13 mouse cellular contexts compared by ENCODE assay signal in the genomic region with DNA sequence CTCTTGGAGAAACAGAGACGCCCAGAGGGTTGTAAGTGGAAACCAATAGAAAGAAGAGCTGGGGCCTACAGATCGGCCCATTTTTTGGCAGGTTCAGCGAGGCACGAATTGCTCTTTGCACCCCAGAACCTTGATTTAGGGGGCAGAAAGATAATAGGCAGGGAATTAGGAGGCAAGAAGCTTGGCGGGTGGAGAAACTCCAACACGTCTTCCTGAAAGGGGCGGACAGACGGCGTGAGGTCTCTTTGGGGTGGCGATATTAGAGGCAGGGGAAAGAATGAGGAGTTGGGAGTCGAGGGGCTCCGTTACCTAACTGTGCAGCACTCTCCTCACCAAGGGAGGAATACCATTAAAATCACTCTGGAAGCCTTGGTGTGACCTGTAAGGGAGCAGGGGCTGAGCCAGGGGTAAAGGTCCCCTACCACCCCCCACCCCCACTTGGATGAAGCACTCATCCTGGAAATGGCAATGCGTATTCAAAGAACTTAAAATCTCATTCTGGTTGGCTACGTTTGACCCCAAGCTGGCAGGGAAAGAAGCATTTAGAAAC. TPM values are rescaled to one million over a fixed set of nuclear protein-coding genes. Genes with fewer than 3 reads are reported as not detected.
A peak's percentile ranks its signal among the peaks of the same experiment; 100 is the strongest.
DNase-seq lines count a peak whose midpoint lies in the region; ATAC-seq and TF ChIP-seq lines count a peak whose summit lies in the region.
"Had no signal": no experiment of that assay in that cellular context is flagged by ENCODE, and none has a peak within 500 bp of the region (broad histone marks: within the 10 kb centered on the region; RNA-seq: fewer than 3 reads in every experiment).

No protein-coding gene starts in this region.

- no peaks in the 10 kb centered on the region for H3K36me3 ChIP-seq in heart, postnatal 0 days (replicated peaks; ENCODE audit: control insufficient read depth, insufficient read depth, low read length)
- no peaks in the 10 kb centered on the region for H3K36me3 ChIP-seq in ES-Bruce4 (ENCODE audit: control insufficient read depth, insufficient read depth, low read length, poor library complexity, severe bottlenecking)
- H3K36me3 ChIP-seq in embryonic facial prominence, embryonic 10.5 days (replicated peaks) = no peaks in the 10 kb centered on the region
- no peaks in the 10 kb centered on the region for H3K36me3 ChIP-seq in limb, embryonic 15.5 days

- H3K4me3 ChIP-seq in heart, postnatal 0 days (ENCODE audit: low read depth, low read length) = peak overlapping the region; percentile 44
- H3K4me3 ChIP-seq in ES-Bruce4 (ENCODE audit: low read depth, low read length) = peak overlapping the region; percentile 18; the same call in 1 of the 2 replicates
- H3K4me3 ChIP-seq in embryonic facial prominence, embryonic 10.5 days = no peak overlapping the region
- H3K4me3 ChIP-seq in limb, embryonic 15.5 days = peak overlapping the region; percentile 45; the same call in 1 of the 2 replicates
- no peak overlapping the region for H3K4me3 ChIP-seq in gastrocnemius, adult 2 months

- no peak for DNase-seq in heart, postnatal 0 days (ENCODE audit: low spot score)
- no peak for DNase-seq in heart, postnatal 36 days
- peak; percentile 40 for DNase-seq in embryonic facial prominence, embryonic 10.5 days (ENCODE audit: low spot score)
- no peak for DNase-seq in frontal cortex, postnatal 25 days (ENCODE audit: low spot score in 2 of 2)
- DNase-seq in gastrocnemius, adult 2 months = no peak
- DNase-seq: cerebellum, adult 2 months; layer of hippocampus, postnatal 36 days; lung, postnatal 10 days had no signal

- no peak for TF ChIP-seq CTCF in heart, postnatal 0 days (IDR thresholded peaks at IDR 0.05; ENCODE audit: low read depth)
- TF ChIP-seq CTCF in ES-Bruce4 (IDR thresholded peaks at IDR 0.05; ENCODE audit: low read depth, low read length) = no peak
- no peak for TF ChIP-seq CTCF in gastrocnemius, adult 2 months (IDR thresholded peaks at IDR 0.05)

- intact Hi-C loops in heart, postnatal 36 days (cut with DNase I) = no loop called here
- intact Hi-C loops in gastrocnemius, adult 2 months (cut with DNase I) = no loop called here

- no peak for TF ChIP-seq POLR2A in ES-Bruce4 (IDR thresholded peaks at IDR 0.05; ENCODE audit: insufficient read depth, low read length)

- no peak overlapping the region for H3K27ac ChIP-seq in heart, postnatal 0 days (ENCODE audit: low read depth)
- no peak overlapping the region for H3K27ac ChIP-seq in ES-Bruce4 (ENCODE audit: insufficient read depth, low read length)
- H3K27ac ChIP-seq in embryonic facial prominence, embryonic 10.5 days (replicated peaks) = no peak overlapping the region
- H3K27ac ChIP-seq in limb, embryonic 15.5 days = no peak overlapping the region
- H3K27ac ChIP-seq in gastrocnemius, adult 2 months = no peak overlapping the region

- no peak overlapping the region for H3K9ac ChIP-seq in heart, postnatal 0 days (replicated peaks; ENCODE audit: low read depth, low read length)
- no peak overlapping the region for H3K9ac ChIP-seq in ES-Bruce4 (ENCODE audit: low read depth, poor library complexity, severe bottlenecking)
- H3K9ac ChIP-seq in limb, embryonic 15.5 days = no peak overlapping the region

- 5% methylated on average over 14 of the region's 14 CpGs for WGBS in heart, postnatal 0 days
- 2% methylated on average over 14 of the region's 14 CpGs for WGBS in embryonic facial prominence, embryonic 10.5 days
- WGBS in limb, embryonic 15.5 days = 4% methylated on average over 14 of the region's 14 CpGs

- no peaks in the 10 kb centered on the region for H3K9me3 ChIP-seq in heart, postnatal 0 days (replicated peaks; ENCODE audit: control insufficient read depth, low read length)
- H3K9me3 ChIP-seq in ES-Bruce4 (replicated peaks; ENCODE audit: control insufficient read depth, insufficient read depth, low read length, poor library complexity, severe bottlenecking) = no peaks in the 10 kb centered on the region
- no peaks in the 10 kb centered on the region for H3K9me3 ChIP-seq in embryonic facial prominence, embryonic 10.5 days
- no peaks in the 10 kb centered on the region for H3K9me3 ChIP-seq in limb, embryonic 15.5 days

- peaks cover 98% of the 10 kb centered on the region for H3K27me3 ChIP-seq in heart, postnatal 0 days (ENCODE audit: control insufficient read depth, insufficient read depth, low read length)
- peaks cover 64% of the 10 kb centered on the region for H3K27me3 ChIP-seq in ES-Bruce4 (ENCODE audit: control insufficient read depth, insufficient read depth, low read length, poor library complexity, severe bottlenecking)
- H3K27me3 ChIP-seq in embryonic facial prominence, embryonic 10.5 days (replicated peaks; ENCODE audit: low read depth, poor library complexity, severe bottlenecking) = peaks cover 100% of the 10 kb centered on the region
- H3K27me3 ChIP-seq in limb, embryonic 15.5 days = peaks cover 97% of the 10 kb centered on the region

- no peak for ATAC-seq in heart, postnatal 0 days (ENCODE audit: insufficient read depth, low read depth)
- no peak for ATAC-seq in limb, embryonic 15.5 days (ENCODE audit: insufficient number of reproducible peaks, low FRiP score, low TSS enrichment, low read depth)

- no peak for TF ChIP-seq EP300 in heart, postnatal 0 days (IDR thresholded peaks at IDR 0.05; ENCODE audit: low read depth)
- no peak for TF ChIP-seq EP300 in ES-Bruce4 (IDR thresholded peaks at IDR 0.05; ENCODE audit: insufficient read depth, low read depth, low read length)

- H3K4me2 ChIP-seq in heart, postnatal 0 days (ENCODE audit: low read depth, low read length) = peak overlapping the region; percentile 66; the same call in 1 of the 2 replicates
- no peak overlapping the region for H3K4me2 ChIP-seq in limb, embryonic 15.5 days

- 0 out of 2 replicates have a peak, but pooled peaks cover 11% of the 10 kb centered on the region for H3K4me1 ChIP-seq in heart, postnatal 0 days (ENCODE audit: control insufficient read depth, insufficient read depth)
- no peaks in the 10 kb centered on the region for H3K4me1 ChIP-seq in ES-Bruce4 (ENCODE audit: control insufficient read depth, insufficient read depth, low read length)
- peaks cover 45% of the 10 kb centered on the region for H3K4me1 ChIP-seq in embryonic facial prominence, embryonic 10.5 days
- peaks cover 56% of the 10 kb centered on the region for H3K4me1 ChIP-seq in limb, embryonic 15.5 days

RNA-seq across cellular contexts. Expression of gene Foxb2, which starts 1.5 kb away (rescaled TPM):
- total RNA-seq in heart, postnatal 0 days (2014; rRNA removed; ENCODE audit: low replicate concordance) = not detected in 2 replicates
- polyA plus RNA-seq in heart, postnatal 0 days (2015; fragmentation: Nextera tagmentation; extraction: Ambion mirVana) = not detected in 2 replicates
- not detected for total RNA-seq in heart, postnatal 36 days (2021)
- polyA plus RNA-seq in ES-Bruce4 (2011; ENCODE audit: insufficient read depth, insufficient read length, low read depth, missing spikeins) = not detected in 2 replicates
- 0.16 TPM in 1 of 2 replicates, not detected in the other for polyA plus RNA-seq in embryonic facial prominence, embryonic 10.5 days (2016; fragmentation: Nextera tagmentation; extraction: Ambion mirVana)
- polyA plus RNA-seq in limb, embryonic 15.5 days (2015; fragmentation: Nextera tagmentation; extraction: Ambion mirVana) = not detected in 2 replicates
- not detected for total RNA-seq in gastrocnemius, adult 2 months (2021)
- total RNA-seq: adrenal gland, postnatal 10 days; layer of hippocampus, postnatal 36 days; MEL had no signal
- polyA plus RNA-seq: neural tube, embryonic 14.5 days had no signal

Comparison
In these comparisons a context has a peak if more than half of its experiments do, and no peak if none do; other contexts are left out.
1. H3K4me3 ChIP-seq: peak in heart, postnatal 0 days (single experiment), ES-Bruce4 (single experiment) and limb, embryonic 15.5 days (single experiment); none in embryonic facial prominence, embryonic 10.5 days (single experiment) and gastrocnemius, adult 2 months (single experiment).